Comparison of ENCODE assay signal across 24 mouse cellular contexts in the genomic region with DNA sequence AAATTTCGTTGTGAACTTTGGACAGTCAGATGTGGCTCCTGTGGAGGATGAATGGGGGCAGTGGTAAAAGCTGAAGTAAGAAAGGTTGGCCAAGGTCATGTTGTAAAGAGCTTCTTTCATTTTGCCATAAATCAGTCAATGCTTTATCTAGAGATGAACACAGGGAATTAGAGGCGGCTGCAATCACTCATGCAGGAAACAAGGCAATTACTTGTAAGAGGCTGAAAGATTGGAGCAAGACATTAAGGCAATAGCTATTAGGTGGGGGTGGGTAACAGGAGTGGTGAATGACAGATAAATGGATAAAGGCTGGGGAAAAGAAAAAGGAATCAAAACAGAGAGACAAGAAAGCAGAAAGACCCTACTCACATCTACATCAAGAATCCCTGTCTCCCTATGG. TPM values are rescaled to one million over a fixed set of nuclear protein-coding genes. Genes with fewer than 3 reads are reported as not detected.
A peak's percentile ranks its signal among the peaks of the same experiment; 100 is the strongest.
DNase-seq lines count a peak whose midpoint lies in the region; ATAC-seq and TF ChIP-seq lines count a peak whose summit lies in the region.
"Had no signal": no experiment of that assay in that cellular context is flagged by ENCODE, and none has a peak within 500 bp of the region (broad histone marks: within the 10 kb centered on the region; RNA-seq: fewer than 3 reads in every experiment).

No protein-coding gene starts in this region.

- no peak for TF ChIP-seq POLR2A in brain, embryonic 14.5 days (IDR thresholded peaks at IDR 0.05; ENCODE audit: borderline replicate concordance, extremely low read depth, insufficient read depth, insufficient read length, poor library complexity, severe bottlenecking)

- no peak overlapping the region for H3K27ac ChIP-seq in hindbrain, embryonic 14.5 days
- H3K27ac ChIP-seq in hindbrain, postnatal 0 days: no peak overlapping the region
- H3K27ac ChIP-seq in neural tube, embryonic 13.5 days (replicated peaks): no peak overlapping the region
- H3K27ac ChIP-seq: embryonic facial prominence, embryonic 13.5 days; forebrain, embryonic 12.5 days; heart, adult 2 months; hindbrain, embryonic 12.5 days had no signal

- no peak overlapping the region for H3K4me3 ChIP-seq in hindbrain, embryonic 14.5 days (replicated peaks; ENCODE audit: low read length)
- H3K4me3 ChIP-seq in hindbrain, postnatal 0 days (ENCODE audit: low read length): no peak overlapping the region
- H3K4me3 ChIP-seq in neural tube, embryonic 13.5 days: no peak overlapping the region
- H3K4me3 ChIP-seq: embryonic facial prominence, embryonic 13.5 days; forebrain, embryonic 12.5 days; heart, adult 2 months; heart, embryonic 12.5 days; hindbrain, embryonic 12.5 days had no signal

- H3K4me2 ChIP-seq in hindbrain, embryonic 14.5 days (replicated peaks): no peak overlapping the region
- no peak overlapping the region for H3K4me2 ChIP-seq in hindbrain, postnatal 0 days (ENCODE audit: low read depth, low read length)
- no peak overlapping the region for H3K4me2 ChIP-seq in neural tube, embryonic 13.5 days
- H3K4me2 ChIP-seq: embryonic facial prominence, embryonic 13.5 days; forebrain, embryonic 12.5 days; heart, embryonic 12.5 days; hindbrain, embryonic 12.5 days had no signal

- no peak overlapping the region for H3K9ac ChIP-seq in hindbrain, embryonic 14.5 days
- H3K9ac ChIP-seq in hindbrain, postnatal 0 days (replicated peaks; ENCODE audit: low read length): no peak overlapping the region
- no peak overlapping the region for H3K9ac ChIP-seq in neural tube, embryonic 13.5 days
- H3K9ac ChIP-seq: embryonic facial prominence, embryonic 13.5 days; forebrain, embryonic 12.5 days; heart, embryonic 12.5 days; hindbrain, embryonic 12.5 days had no signal

- H3K27me3 ChIP-seq in hindbrain, embryonic 14.5 days (ENCODE audit: control insufficient read depth, insufficient read depth, low read length): no peaks in the 10 kb centered on the region
- H3K27me3 ChIP-seq in hindbrain, postnatal 0 days (ENCODE audit: insufficient read depth, low read length): no peaks in the 10 kb centered on the region
- no peaks in the 10 kb centered on the region for H3K27me3 ChIP-seq in neural tube, embryonic 13.5 days
- H3K27me3 ChIP-seq: embryonic facial prominence, embryonic 13.5 days; forebrain, embryonic 12.5 days; heart, embryonic 12.5 days; hindbrain, embryonic 12.5 days had no signal

- H3K36me3 ChIP-seq in hindbrain, embryonic 14.5 days (replicated peaks; ENCODE audit: control insufficient read depth, insufficient read depth): no peaks in the 10 kb centered on the region
- no peaks in the 10 kb centered on the region for H3K36me3 ChIP-seq in hindbrain, postnatal 0 days (ENCODE audit: insufficient read depth, low read length)
- no peaks in the 10 kb centered on the region for H3K36me3 ChIP-seq in neural tube, embryonic 13.5 days
- H3K36me3 ChIP-seq: embryonic facial prominence, embryonic 13.5 days; forebrain, embryonic 12.5 days; heart, embryonic 12.5 days; hindbrain, embryonic 12.5 days had no signal

- no peaks in the 10 kb centered on the region for H3K9me3 ChIP-seq in hindbrain, embryonic 14.5 days (ENCODE audit: control insufficient read depth, low read length)
- H3K9me3 ChIP-seq in hindbrain, postnatal 0 days (ENCODE audit: low read length): no peaks in the 10 kb centered on the region
- no peaks in the 10 kb centered on the region for H3K9me3 ChIP-seq in neural tube, embryonic 13.5 days
- H3K9me3 ChIP-seq: embryonic facial prominence, embryonic 13.5 days; forebrain, embryonic 12.5 days; heart, embryonic 12.5 days; hindbrain, embryonic 12.5 days had no signal

- ATAC-seq in hindbrain, embryonic 14.5 days (ENCODE audit: low FRiP score): 0 out of 2 replicates have a peak, but pooled peaks have one; percentile 43
- ATAC-seq in hindbrain, postnatal 0 days: no peak
- ATAC-seq in neural tube, embryonic 13.5 days (ENCODE audit: low read depth): peak; percentile 53; the same call in 1 of the 2 replicates
- ATAC-seq: activated CD4-positive, CD25-positive, alpha-beta regulatory T cell, adult 4 months; Patski had no signal

- no peaks in the 10 kb centered on the region for H3K4me1 ChIP-seq in hindbrain, embryonic 14.5 days (replicated peaks; ENCODE audit: control insufficient read depth, insufficient read depth, low read length)
- no peaks in the 10 kb centered on the region for H3K4me1 ChIP-seq in hindbrain, postnatal 0 days (ENCODE audit: insufficient read depth, low read length)
- H3K4me1 ChIP-seq in neural tube, embryonic 13.5 days (replicated peaks): peaks cover 5% of the 10 kb centered on the region; the same call in 1 of the 2 replicates
- H3K4me1 ChIP-seq: forebrain, embryonic 12.5 days; heart, embryonic 12.5 days; hindbrain, embryonic 12.5 days had no signal

- no peak for TF ChIP-seq CTCF in hindbrain, postnatal 0 days (IDR thresholded peaks at IDR 0.05; ENCODE audit: low read depth)
- TF ChIP-seq CTCF in brain, embryonic 14.5 days (IDR thresholded peaks at IDR 0.05; ENCODE audit: borderline replicate concordance, extremely low read depth, insufficient read depth, insufficient read length): no peak

- WGBS in hindbrain, embryonic 14.5 days: 36% methylated on average over 2 of the region's 2 CpGs
- 43% methylated on average over 2 of the region's 2 CpGs for WGBS in hindbrain, postnatal 0 days
- 15% methylated on average over 2 of the region's 2 CpGs for WGBS in neural tube, embryonic 13.5 days

- peak; percentile 14 for DNase-seq in embryo, embryonic 11 days
- no peak for DNase-seq in embryo, embryonic 9.5 days (ENCODE audit: extremely low spot score)
- no peak for DNase-seq in hindbrain, embryonic 14.5 days (ENCODE audit: low spot score)
- DNase-seq in hindbrain, postnatal 0 days (ENCODE audit: low spot score): no peak
- no peak for DNase-seq in neural tube, embryonic 10.5 days (ENCODE audit: extremely low spot score, low spot score)
- DNase-seq in brain, embryonic 14.5 days (ENCODE audit: low read depth): peak; percentile 37
- DNase-seq in right cerebral cortex, postnatal 36 days (ENCODE audit: low spot score in 2 of 2): no peak
- DNase-seq: adrenal gland, postnatal 14 days; cerebellum, adult 18-20 months; cerebellum, adult 9-11 months; cerebellum, postnatal 36 days; gastrocnemius, postnatal 10 days; heart, adult 2 months; heart, postnatal 36 days; kidney, adult 11 months had no signal

RNA-seq across cellular contexts. Expression of gene Olfml1, which starts 3.5 kb away (rescaled TPM):
- 5.0 and 5.2 TPM in 2 replicates for polyA plus RNA-seq in hindbrain, embryonic 14.5 days (2014; fragmentation: Nextera tagmentation; extraction: Ambion mirVana)
- 4.2 and 5.5 TPM in 2 replicates for total RNA-seq in hindbrain, postnatal 0 days (2014; rRNA removed)
- 5.8 and 6.0 TPM in 2 replicates for polyA plus RNA-seq in hindbrain, postnatal 0 days (2015; fragmentation: Nextera tagmentation; extraction: Ambion mirVana)
- 4.4 and 5.7 TPM in 2 replicates for polyA plus RNA-seq in neural tube, embryonic 13.5 days (2015; fragmentation: Nextera tagmentation; extraction: Ambion mirVana)
- 2.0 and 2.3 TPM in 2 replicates for polyA plus RNA-seq in brain, embryonic 14.5 days (2012; rRNA removed)
- total RNA-seq: MEL had no signal
- polyA plus RNA-seq: activated CD4-positive, CD25-positive, alpha-beta regulatory T cell, adult 4 months; C2C12; Patski had no signal

RNA-seq across cellular contexts. Expression of gene Ppfibp2, which starts 31.3 kb away (rescaled TPM):
- polyA plus RNA-seq in hindbrain, embryonic 14.5 days (2014; fragmentation: Nextera tagmentation; extraction: Ambion mirVana): 3.1 and 3.9 TPM in 2 replicates
- 3.0 and 3.4 TPM in 2 replicates for total RNA-seq in hindbrain, postnatal 0 days (2014; rRNA removed)
- 2.3 and 3.2 TPM in 2 replicates for polyA plus RNA-seq in hindbrain, postnatal 0 days (2015; fragmentation: Nextera tagmentation; extraction: Ambion mirVana)
- 1.7 and 2.4 TPM in 2 replicates for polyA plus RNA-seq in neural tube, embryonic 13.5 days (2015; fragmentation: Nextera tagmentation; extraction: Ambion mirVana)
- 2.2 and 3.4 TPM in 2 replicates for polyA plus RNA-seq in brain, embryonic 14.5 days (2012; rRNA removed)
- total RNA-seq: MEL had no signal

Comparison
In these comparisons a context has a peak if more than half of its experiments do, and no peak if none do; other contexts are left out.
1. DNase-seq: peak in embryo, embryonic 11 days (single experiment) and brain, embryonic 14.5 days (single experiment); none in embryo, embryonic 9.5 days (single experiment), hindbrain, embryonic 14.5 days (single experiment), hindbrain, postnatal 0 days (single experiment), neural tube, embryonic 10.5 days (single experiment) and right cerebral cortex, postnatal 36 days (0 of 2).